In the genomic region with DNA sequence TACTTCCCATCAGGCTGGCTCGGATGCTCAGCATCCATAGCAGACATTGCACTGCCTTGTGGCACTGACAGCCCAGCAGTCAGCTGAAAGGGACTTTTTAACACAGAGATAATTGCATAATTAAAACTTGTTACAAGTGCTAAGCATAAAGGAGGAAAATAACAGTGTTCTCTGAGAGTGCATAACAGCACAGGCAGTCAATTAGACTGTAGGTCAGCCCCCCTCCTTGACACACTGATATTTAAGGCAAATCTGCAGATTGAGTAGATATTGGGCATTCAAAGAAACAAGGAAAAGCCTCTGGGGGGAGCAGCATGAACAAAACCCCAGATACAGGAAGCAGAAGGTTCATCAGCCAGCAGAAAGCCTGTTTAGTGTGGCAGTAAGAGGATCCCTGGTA, we compare ENCODE assay signal across 17 mouse cellular contexts.
"Had no signal": no experiment of that assay in that cellular context is flagged by ENCODE, and none has a peak within 500 bp of the region (broad histone marks: within the 10 kb centered on the region; RNA-seq: fewer than 3 reads in every experiment).

No protein-coding gene starts in this region.

- H3K4me3 ChIP-seq: lung, embryonic 15.5 days; megakaryocyte, embryonic 14.5 days; midbrain, embryonic 13.5 days; midbrain, embryonic 15.5 days; neural tube, embryonic 12.5 days; stomach, embryonic 15.5 days had no signal

- H3K27ac ChIP-seq: lung, embryonic 15.5 days; macrophage; midbrain, embryonic 13.5 days; midbrain, embryonic 15.5 days; neural tube, embryonic 12.5 days; stomach, embryonic 15.5 days; stomach, postnatal 0 days had no signal

- H3K27me3 ChIP-seq: lung, embryonic 15.5 days; megakaryocyte, embryonic 14.5 days; midbrain, embryonic 13.5 days; midbrain, embryonic 15.5 days; neural tube, embryonic 12.5 days; stomach, embryonic 15.5 days had no signal

- H3K9me3 ChIP-seq: lung, embryonic 15.5 days; midbrain, embryonic 13.5 days; midbrain, embryonic 15.5 days; neural tube, embryonic 12.5 days; stomach, embryonic 15.5 days had no signal

- H3K36me3 ChIP-seq: lung, embryonic 15.5 days; midbrain, embryonic 13.5 days; midbrain, embryonic 15.5 days; neural tube, embryonic 12.5 days; stomach, embryonic 15.5 days had no signal

- ATAC-seq: lung, postnatal 0 days; midbrain, embryonic 13.5 days; midbrain, embryonic 15.5 days had no signal

- DNase-seq: lung, adult 2 months; lung, postnatal 14 days; lung, postnatal 36 days; right cerebral cortex, postnatal 14 days; thymus, adult 2 months; thymus, postnatal 25 days; thymus, postnatal 4 days had no signal

- H3K4me1 ChIP-seq: megakaryocyte, embryonic 14.5 days; midbrain, embryonic 13.5 days; midbrain, embryonic 15.5 days; neural tube, embryonic 12.5 days had no signal

- H3K9ac ChIP-seq: lung, embryonic 15.5 days; midbrain, embryonic 13.5 days; midbrain, embryonic 15.5 days; neural tube, embryonic 12.5 days; stomach, embryonic 15.5 days had no signal

- H3K4me2 ChIP-seq: lung, embryonic 15.5 days; midbrain, embryonic 11.5 days; midbrain, embryonic 13.5 days; midbrain, embryonic 15.5 days; neural tube, embryonic 12.5 days; stomach, embryonic 15.5 days had no signal
